Mouse (Mus musculus): ENCODE results near the gene Ets1. TPM values are rescaled to one million over a fixed set of nuclear protein-coding genes. Genes with fewer than 3 reads are reported as not detected.
A peak's percentile ranks its signal among the peaks of the same experiment; 100 is the strongest.

Ets1 gene
- total and polyA plus RNA-seq, 3 experiments: 10.7 to 39.6 (median 20.8) TPM

DNA sequence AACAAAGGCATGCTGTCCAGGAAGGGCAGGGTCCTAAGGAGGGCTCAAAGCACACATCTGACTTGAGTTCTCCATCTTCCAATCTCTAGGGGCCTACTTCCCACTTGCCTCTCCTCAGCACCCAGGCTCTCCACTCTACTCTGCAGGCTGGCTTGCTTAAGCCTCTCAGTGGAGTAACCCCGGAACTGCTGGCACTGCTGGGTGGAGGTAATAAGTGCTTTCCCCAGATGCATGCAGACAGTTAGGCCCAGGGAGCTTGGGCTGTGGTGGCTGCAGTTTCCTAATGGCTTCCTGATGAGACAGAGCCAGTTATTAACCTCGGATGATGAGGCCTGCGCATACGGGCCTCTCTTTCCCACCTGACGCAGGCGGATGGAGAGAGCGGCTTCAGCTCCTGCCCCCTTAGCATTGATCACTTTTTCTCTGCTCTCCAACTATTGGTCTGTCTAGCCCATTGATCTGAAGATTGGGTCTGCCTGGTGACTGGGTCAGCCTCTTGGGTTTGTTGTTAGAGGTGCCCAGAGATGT is 76.4 kb downstream of the Ets1 start:
- DNase-seq: no peak

GRCm38 (mm10) chr9:32713106-32713505 is 77.1 kb downstream of the Ets1 start:
- no peak for DNase-seq

GRCm38 (mm10) chr9:32713790-32714189 is 77.8 kb downstream of the Ets1 start:
- DNase-seq: no peak

- no peak for DNase-seq
Observed at GRCm38 (mm10) chr9:32714487-32714886, 78.5 kb downstream of the Ets1 start.

- DNase-seq: peak; percentile 52
Observed at GRCm38 (mm10) chr9:32715806-32716466, 79.9 kb downstream of the Ets1 start.

DNA sequence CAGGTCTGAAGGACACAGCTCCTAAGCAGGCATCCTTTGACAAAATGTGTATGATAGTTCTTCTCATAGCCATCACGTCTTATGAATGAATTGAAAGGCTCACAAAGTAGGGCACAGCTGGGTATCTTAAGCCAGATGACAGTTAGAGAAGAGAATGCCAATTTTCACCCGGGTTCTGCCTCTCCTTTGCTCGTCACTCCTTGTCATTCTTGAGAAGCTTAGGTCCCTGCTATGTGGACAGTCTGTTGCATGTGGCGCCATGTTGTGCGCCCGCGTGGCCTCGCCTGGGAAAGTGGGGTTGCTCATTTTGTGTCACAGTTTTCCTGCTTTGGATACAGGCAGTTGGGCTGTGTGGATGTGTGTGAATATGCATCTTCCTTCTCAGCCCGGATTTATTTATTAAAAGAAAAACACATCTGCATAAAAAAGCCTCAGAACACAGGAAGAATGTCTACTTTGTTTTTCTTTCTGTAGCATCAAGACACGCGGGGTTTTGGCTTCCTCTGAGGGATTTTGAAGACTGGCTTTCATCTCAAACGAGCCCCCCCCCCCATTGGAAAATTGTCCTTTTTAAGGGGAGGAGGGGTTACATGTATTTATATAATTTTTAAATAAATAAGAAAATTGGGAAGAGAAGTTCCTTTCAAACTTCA is 81.4 kb downstream of the Ets1 start:
- no peak for DNase-seq

DNA sequence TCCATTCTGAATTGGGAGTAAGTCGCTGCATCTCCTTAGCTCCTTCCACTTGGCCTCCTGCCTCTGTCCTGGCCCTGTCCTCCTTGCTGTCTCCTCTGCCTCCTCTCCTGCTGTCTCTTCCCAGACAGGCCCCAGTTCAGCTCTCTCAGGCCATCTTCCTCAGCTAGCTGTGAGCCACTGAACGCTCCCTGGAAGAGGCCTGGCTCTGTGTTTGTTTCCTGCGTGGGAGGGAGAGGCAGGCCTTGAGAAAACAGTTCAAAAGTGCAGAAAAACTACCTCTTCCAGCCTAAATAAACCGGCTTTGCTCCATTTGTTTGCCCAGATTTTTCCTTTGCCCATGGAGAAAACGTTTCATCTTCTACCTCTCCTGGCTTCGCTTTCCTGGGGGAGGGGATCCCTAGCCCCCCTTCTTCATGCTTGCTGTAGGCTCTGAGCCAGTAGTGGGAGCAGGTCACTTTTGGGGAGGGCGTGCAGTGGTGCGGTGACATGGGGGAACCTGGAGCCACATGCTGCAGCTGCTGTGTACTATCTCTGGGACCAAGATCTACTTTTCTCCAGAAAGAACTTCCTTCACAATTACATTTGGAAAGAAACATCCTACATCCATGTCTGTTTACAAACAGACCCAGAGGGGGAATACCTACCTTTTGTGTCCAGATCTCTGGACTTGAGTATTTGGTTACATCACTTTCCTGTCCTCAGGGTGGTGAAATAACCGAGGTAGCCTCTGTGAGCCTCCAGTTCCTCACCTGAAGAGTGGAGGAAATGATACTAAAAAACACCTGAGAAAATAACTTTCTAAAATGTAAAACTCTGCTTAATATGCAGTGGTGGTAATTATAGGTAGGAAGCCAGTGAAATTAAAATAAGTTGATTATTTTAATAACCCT is 82.2 kb downstream of the Ets1 start:
- DNase-seq: no peak

GRCm38 (mm10) chr9:32718868-32719267 is 82.8 kb downstream of the Ets1 start:
- DNase-seq: no peak

GRCm38 (mm10) chr9:32719941-32720263 is 83.9 kb downstream of the Ets1 start:
- DNase-seq: no peak

- DNase-seq: no peak
Observed at GRCm38 (mm10) chr9:32720264-32721031, 84.4 kb downstream of the Ets1 start.

- no peak for DNase-seq
Observed at GRCm38 (mm10) chr9:32721081-32721480, 85.1 kb downstream of the Ets1 start.

DNA sequence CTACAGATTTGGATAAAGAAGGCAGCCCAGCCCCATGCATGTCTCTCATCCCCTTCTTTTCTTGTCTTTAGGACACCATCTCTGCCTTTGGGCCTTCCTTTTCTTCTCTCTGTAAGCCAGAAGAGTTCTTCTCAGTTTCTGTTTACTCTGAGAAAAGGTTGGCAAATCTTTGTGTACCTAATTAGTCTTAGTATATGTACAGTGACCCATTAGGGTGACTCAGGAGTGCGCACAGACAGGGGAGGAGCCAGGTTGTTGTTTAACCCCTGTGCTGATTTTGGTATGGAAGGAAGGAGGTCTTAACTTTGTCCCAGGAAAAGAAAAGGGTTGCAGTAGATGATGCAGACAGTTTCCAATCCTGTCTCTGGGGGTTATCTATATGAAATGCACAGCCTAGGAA is 86.2 kb downstream of the Ets1 start:
- DNase-seq: no peak

- DNase-seq: no peak
Observed at GRCm38 (mm10) chr9:32722969-32723368, 86.9 kb downstream of the Ets1 start.

DNA sequence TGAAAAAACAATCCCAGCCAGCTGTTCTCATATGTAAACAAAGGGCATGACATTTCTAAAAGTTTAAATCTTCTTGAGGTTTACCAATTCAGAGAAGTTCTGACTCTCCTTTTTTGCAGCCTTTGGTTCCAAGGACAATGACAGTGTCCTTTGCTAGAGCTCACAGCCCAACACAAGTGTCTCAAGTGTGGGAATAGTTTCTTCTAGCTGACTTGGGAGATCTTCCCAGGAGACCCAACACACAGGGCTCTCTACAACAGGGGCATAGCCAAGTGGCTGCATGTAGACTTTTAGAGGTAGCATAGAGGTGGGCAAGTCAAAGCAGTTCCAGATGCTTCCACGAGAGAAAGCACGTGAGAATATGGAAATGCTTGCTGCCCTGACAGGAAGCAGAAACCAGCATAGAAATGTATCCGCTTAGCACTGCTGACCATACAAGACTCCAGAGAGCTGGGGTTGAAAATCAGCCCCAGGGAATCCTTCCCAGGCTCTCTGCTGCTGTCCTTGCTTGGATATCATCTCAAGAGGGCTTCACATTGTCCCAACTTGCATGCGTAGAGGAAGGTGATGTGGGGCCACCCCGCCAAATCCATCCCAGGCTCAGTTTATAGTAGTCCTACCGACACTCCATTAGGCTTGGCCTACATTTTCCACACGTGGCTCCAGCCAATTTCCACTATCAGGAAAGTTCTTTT is 88.3 kb downstream of the Ets1 start:
- no peak for DNase-seq

GRCm38 (mm10) chr9:32725902-32726301 is 89.9 kb downstream of the Ets1 start:
- no peak for DNase-seq

- DNase-seq: no peak
Observed at GRCm38 (mm10) chr9:32726595-32726994, 90.6 kb downstream of the Ets1 start.

DNA sequence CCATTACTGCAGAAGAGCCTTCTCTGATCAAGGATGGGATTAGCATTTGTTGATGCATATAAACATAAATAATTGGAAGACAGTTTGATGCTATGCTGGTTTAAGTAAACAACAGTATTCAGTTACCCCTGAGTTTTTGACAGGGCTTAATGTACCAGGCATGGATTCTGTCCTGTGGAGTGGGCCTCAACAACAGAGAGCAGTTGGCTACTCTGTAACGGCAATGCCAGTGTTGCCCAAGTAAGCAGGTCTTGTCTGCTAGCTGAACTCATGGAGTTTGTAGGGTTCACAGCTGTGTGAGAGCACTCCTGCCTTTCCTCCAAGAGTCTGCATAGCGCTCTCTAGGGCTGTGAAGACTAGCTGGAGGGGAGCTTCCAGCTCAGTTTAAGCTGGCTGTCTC is 91.0 kb downstream of the Ets1 start:
- DNase-seq: no peak

GRCm38 (mm10) chr9:32728306-32728705 is 92.3 kb downstream of the Ets1 start:
- DNase-seq: no peak

GRCm38 (mm10) chr9:32728806-32729205 is 92.8 kb downstream of the Ets1 start:
- DNase-seq: no peak

DNA sequence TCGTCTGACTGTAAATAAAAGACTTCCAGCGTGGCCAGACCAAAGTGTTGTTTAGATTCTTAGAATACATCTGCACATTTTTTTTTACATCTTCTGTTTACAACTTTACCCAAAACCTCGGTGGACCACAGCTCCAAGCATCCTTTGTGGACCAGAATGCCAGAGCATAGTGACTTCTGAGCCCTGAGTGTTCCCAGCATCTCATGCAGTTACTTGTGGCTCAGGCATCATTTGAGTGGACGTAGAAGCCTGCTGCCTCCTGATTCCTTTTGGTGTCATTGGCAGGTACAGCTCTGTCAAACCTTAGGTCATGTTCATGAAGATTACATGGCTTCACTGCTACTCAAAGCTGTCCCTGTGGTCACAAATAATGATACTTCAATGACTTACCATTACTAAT is 93.2 kb downstream of the Ets1 start:
- no peak for DNase-seq

GRCm38 (mm10) chr9:32730001-32730655 is 94.1 kb downstream of the Ets1 start:
- no peak for DNase-seq

All from adrenal gland, adult 2 months (tissue).